Mouse (Mus musculus): ENCODE measurements at regions not wholly inside any gene's neighbourhood (a gene's known extent, or its start where the extent isn't known, plus 50 kb on each side); places are given as distances from the start of the nearest gene placed in this dataset.

GRCm38 (mm10) chr15:88036146-88037000 lies 492.3 kb downstream of the Fam19a5 start:
- DNase-seq (ENCODE audit: low read depth), result peak; percentile 70
- TF ChIP-seq POLR2A (IDR thresholded peaks at IDR 0.05; ENCODE audit: borderline replicate concordance, extremely low read depth, insufficient read depth, insufficient read length, poor library complexity, severe bottlenecking), result no peak
- no peak for TF ChIP-seq CTCF (IDR thresholded peaks at IDR 0.05; ENCODE audit: borderline replicate concordance, extremely low read depth, insufficient read depth, insufficient read length)

- DNase-seq (ENCODE audit: low read depth), result no peak
- no peak for TF ChIP-seq CTCF (IDR thresholded peaks at IDR 0.05; ENCODE audit: borderline replicate concordance, extremely low read depth, insufficient read depth, insufficient read length)
- TF ChIP-seq POLR2A (IDR thresholded peaks at IDR 0.05; ENCODE audit: borderline replicate concordance, extremely low read depth, insufficient read depth, insufficient read length, poor library complexity, severe bottlenecking), result no peak
These were observed 493.5 kb downstream of the Fam19a5 start for GRCm38 (mm10) chr15:88037606-88038005.

DNA sequence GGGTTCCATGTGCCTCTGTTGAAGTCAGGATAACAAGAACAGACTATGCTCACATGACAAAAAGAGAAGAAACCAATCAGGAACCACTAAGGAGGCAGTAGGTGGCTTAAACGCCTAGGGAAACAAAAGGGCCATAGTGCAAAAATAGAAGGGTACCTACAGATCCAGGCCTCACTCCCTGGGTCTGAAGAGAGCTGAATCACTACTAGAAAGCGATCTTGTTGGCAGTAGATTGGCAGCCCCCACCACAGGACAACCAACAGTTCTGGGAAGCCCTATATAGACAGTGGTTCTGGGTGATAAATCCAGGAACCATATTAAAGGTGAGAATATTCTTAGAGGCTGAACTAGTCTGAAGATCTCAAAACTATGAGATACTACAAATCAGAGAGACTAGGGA lies 498.7 kb downstream of the Fam19a5 start:
- no peak for DNase-seq (ENCODE audit: low read depth)
- TF ChIP-seq POLR2A (IDR thresholded peaks at IDR 0.05; ENCODE audit: borderline replicate concordance, extremely low read depth, insufficient read depth, insufficient read length, poor library complexity, severe bottlenecking) (no peak), CTCF (IDR thresholded peaks at IDR 0.05; ENCODE audit: borderline replicate concordance, extremely low read depth, insufficient read depth, insufficient read length) (no peak)

DNA sequence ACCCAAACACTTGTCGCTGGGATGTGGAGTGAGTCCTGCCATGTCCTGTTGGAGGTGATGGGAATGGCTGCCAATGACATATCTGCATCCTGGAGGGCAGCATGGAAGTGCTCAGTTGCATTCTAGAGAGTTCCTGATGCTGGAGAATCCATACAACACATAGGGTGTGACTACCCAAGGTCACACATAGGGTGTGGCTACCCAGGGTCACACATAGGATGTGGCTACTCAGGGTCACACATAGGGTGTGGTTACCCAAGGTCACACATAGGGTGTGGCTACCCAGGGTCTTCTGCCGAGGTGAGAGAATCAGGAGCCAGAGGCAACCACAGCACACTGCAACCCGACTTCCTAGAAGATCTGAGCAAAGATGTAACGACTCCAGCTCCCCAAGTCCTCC lies 514.0 kb downstream of the Fam19a5 start:
- TF ChIP-seq POLR2A (IDR thresholded peaks at IDR 0.05; ENCODE audit: borderline replicate concordance, extremely low read depth, insufficient read depth, insufficient read length, poor library complexity, severe bottlenecking) (no peak), CTCF (IDR thresholded peaks at IDR 0.05; ENCODE audit: borderline replicate concordance, extremely low read depth, insufficient read depth, insufficient read length) (no peak)
- DNase-seq (ENCODE audit: low read depth), result no peak

DNA sequence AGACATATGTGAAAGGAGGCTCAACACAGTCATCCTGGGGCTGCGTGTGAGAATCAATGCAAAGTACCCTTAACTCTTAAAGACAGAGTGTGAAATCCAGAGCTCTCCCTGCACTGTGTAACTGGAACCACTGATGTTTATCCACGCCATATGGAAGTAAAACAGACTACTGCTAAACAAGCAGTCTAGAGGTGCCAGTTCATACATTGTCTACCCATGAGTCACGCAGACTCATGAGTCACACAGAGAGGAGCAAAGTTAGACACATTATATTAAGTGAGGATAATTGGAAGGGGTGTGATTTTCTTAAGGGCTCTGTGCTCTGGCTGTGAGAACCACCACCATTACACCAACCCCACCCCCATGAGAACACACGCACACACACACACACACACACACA lies 516.8 kb downstream of the Fam19a5 start:
- TF ChIP-seq POLR2A (IDR thresholded peaks at IDR 0.05; ENCODE audit: borderline replicate concordance, extremely low read depth, insufficient read depth, insufficient read length, poor library complexity, severe bottlenecking) (no peak), CTCF (IDR thresholded peaks at IDR 0.05; ENCODE audit: borderline replicate concordance, extremely low read depth, insufficient read depth, insufficient read length) (no peak)
- DNase-seq (ENCODE audit: low read depth), result no peak

DNA sequence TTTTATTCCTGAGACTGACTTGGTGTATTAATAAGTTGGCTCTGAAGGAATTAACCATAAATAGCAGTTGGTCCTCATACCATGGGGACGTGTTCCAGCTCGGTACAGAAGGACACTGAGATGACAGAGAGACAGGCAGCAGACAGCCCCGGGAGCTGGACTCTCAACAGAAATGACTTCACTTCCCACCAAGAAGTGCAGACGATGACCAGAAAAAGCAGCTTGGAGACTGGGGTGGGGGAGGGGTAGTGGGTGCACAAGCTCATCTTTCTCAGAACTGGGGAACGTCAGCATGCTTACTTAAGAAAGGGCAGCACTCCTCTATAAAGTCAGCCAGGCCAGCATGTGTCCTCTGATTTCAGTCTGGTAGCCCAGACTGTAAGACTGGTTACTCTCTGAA lies 518.9 kb downstream of the Fam19a5 start:
- TF ChIP-seq POLR2A (IDR thresholded peaks at IDR 0.05; ENCODE audit: borderline replicate concordance, extremely low read depth, insufficient read depth, insufficient read length, poor library complexity, severe bottlenecking), result no peak
- TF ChIP-seq CTCF (IDR thresholded peaks at IDR 0.05; ENCODE audit: borderline replicate concordance, extremely low read depth, insufficient read depth, insufficient read length), result no peak
- no peak for DNase-seq (ENCODE audit: low read depth)

DNA sequence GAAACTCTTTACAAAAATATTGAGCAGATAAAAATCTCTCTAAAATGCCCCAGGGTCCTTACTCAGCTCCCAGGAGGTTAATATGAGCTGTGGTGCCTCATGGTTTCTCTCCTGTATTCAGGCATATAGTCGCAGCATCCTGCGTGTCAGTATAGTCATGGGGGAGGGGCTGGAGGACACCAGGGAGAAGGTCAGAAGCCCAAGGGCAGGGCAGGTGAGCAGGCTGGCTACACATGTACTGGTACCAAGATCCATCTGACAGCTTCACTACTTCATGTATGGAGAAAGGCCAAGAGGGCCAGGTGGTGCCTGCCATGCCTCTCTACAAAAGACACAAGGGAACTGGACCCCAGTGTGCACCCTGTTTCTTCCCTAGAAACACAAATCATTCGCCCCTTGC lies 524.4 kb downstream of the Fam19a5 start:
- TF ChIP-seq CTCF (IDR thresholded peaks at IDR 0.05; ENCODE audit: borderline replicate concordance, extremely low read depth, insufficient read depth, insufficient read length) (no peak), POLR2A (IDR thresholded peaks at IDR 0.05; ENCODE audit: borderline replicate concordance, extremely low read depth, insufficient read depth, insufficient read length, poor library complexity, severe bottlenecking) (no peak)
- no peak for DNase-seq (ENCODE audit: low read depth)

- DNase-seq (ENCODE audit: low read depth), result no peak
- no peak for TF ChIP-seq CTCF (IDR thresholded peaks at IDR 0.05; ENCODE audit: borderline replicate concordance, extremely low read depth, insufficient read depth, insufficient read length)
- TF ChIP-seq POLR2A (IDR thresholded peaks at IDR 0.05; ENCODE audit: borderline replicate concordance, extremely low read depth, insufficient read depth, insufficient read length, poor library complexity, severe bottlenecking), result no peak
These were observed 527.4 kb upstream of the Zdhhc25 start for GRCm38 (mm10) chr15:88072676-88073075.

DNA sequence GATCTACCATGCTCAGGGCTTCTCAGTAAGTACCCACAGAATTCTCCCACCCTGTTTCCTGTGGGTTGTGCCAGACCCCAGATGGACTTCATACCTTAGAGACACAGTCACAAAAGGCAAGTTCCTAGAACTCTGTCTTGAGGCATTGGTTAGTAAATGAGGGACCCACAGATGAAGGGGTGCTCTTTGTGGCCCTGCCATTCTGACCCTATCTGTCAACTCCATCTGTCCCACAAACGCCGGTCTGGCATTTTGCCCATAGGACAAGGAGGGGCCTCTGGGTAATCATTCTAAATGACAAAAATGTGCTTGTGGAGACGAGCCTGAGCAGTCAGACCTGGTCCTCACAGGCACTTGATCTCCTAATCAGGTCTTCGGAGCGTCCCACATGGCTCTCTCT lies 516.2 kb upstream of the Zdhhc25 start:
- DNase-seq (ENCODE audit: low read depth), result no peak
- TF ChIP-seq CTCF (IDR thresholded peaks at IDR 0.05; ENCODE audit: borderline replicate concordance, extremely low read depth, insufficient read depth, insufficient read length), result no peak
- no peak for TF ChIP-seq POLR2A (IDR thresholded peaks at IDR 0.05; ENCODE audit: borderline replicate concordance, extremely low read depth, insufficient read depth, insufficient read length, poor library complexity, severe bottlenecking)

GRCm38 (mm10) chr15:88085631-88086030 lies 514.5 kb upstream of the Zdhhc25 start:
- DNase-seq (ENCODE audit: low read depth), result no peak
- TF ChIP-seq CTCF (IDR thresholded peaks at IDR 0.05; ENCODE audit: borderline replicate concordance, extremely low read depth, insufficient read depth, insufficient read length), result no peak
- TF ChIP-seq POLR2A (IDR thresholded peaks at IDR 0.05; ENCODE audit: borderline replicate concordance, extremely low read depth, insufficient read depth, insufficient read length, poor library complexity, severe bottlenecking), result no peak

GRCm38 (mm10) chr15:88089486-88089885 lies 510.6 kb upstream of the Zdhhc25 start:
- peak; percentile 73 for DNase-seq (ENCODE audit: low read depth)
- TF ChIP-seq POLR2A (IDR thresholded peaks at IDR 0.05; ENCODE audit: borderline replicate concordance, extremely low read depth, insufficient read depth, insufficient read length, poor library complexity, severe bottlenecking) (no peak), CTCF (IDR thresholded peaks at IDR 0.05; ENCODE audit: borderline replicate concordance, extremely low read depth, insufficient read depth, insufficient read length) (no peak)

DNA sequence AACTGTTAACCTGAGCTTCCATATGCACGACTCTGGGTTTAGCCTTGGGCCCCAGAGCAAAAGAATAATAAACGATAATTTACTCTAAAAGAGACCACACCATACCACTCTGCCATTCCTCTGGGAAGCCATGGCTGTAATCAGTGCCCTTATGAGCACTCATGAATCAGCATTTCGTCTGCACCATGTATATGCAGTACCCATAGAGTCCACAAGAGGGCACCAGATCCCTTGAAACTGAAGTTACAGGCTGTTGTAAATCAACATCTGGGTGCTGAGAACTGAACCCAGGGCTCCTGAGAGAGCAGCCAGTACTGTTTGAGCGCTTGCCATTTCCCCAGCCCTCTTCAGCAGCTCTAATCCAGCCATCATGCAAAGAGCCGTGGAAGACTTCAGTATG lies 508.7 kb upstream of the Zdhhc25 start:
- TF ChIP-seq CTCF (IDR thresholded peaks at IDR 0.05; ENCODE audit: borderline replicate concordance, extremely low read depth, insufficient read depth, insufficient read length) (peak; percentile 38; the same call in 1 of the 2 replicates), POLR2A (IDR thresholded peaks at IDR 0.05; ENCODE audit: borderline replicate concordance, extremely low read depth, insufficient read depth, insufficient read length, poor library complexity, severe bottlenecking) (no peak)
- no peak for DNase-seq (ENCODE audit: low read depth)

Measured in brain, embryonic 14.5 days (tissue).